In the genomic region with DNA sequence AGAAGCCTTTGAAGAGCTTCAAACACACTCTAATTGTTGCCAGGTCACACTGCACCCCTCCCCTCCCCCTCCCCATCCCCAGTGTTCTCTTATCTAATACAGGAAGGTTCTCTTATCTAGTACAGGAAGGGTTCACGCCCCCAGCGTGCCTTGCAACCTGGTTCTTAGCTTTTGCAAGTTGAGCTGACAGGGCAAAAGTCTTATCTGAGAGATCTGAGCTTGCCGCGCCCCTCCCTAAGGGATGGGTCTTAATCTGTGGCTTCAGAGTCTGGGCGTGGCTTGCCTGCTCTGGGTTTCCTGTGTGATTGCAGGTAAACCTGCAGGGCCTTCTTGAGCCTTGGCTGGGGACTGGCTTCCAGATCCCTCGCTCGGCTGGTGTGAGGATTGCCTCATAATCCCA, we compare ENCODE assay signal across 9 mouse cellular contexts. TPM values are rescaled to one million over a fixed set of nuclear protein-coding genes. Genes with fewer than 3 reads are reported as not detected.
A peak's percentile ranks its signal among the peaks of the same experiment; 100 is the strongest.
DNase-seq lines count a peak whose midpoint lies in the region; ATAC-seq and TF ChIP-seq lines count a peak whose summit lies in the region.
"Had no signal": no experiment of that assay in that cellular context is flagged by ENCODE, and none has a peak within 500 bp of the region (broad histone marks: within the 10 kb centered on the region; RNA-seq: fewer than 3 reads in every experiment).

No protein-coding gene starts in this region.

- ATAC-seq in intestine, postnatal 0 days: peak; percentile 56
- ATAC-seq in megakaryocyte-erythroid progenitor cell, adult 5-6 weeks (replicated peaks; ENCODE audit: low FRiP score, low TSS enrichment, poor library complexity, severe bottlenecking): peak; percentile 53

- H3K4me2 ChIP-seq in intestine, postnatal 0 days (replicated peaks; ENCODE audit: low read depth): peak overlapping the region; percentile 59

- no peaks in the 10 kb centered on the region for H3K4me1 ChIP-seq in intestine, postnatal 0 days (replicated peaks; ENCODE audit: control insufficient read depth, insufficient read depth, low read length)

- no peaks in the 10 kb centered on the region for H3K9me3 ChIP-seq in intestine, postnatal 0 days (ENCODE audit: control insufficient read depth)

- H3K27ac ChIP-seq in intestine, postnatal 0 days (ENCODE audit: low read depth, low read length): no peak overlapping the region

- H3K27me3 ChIP-seq in intestine, postnatal 0 days (replicated peaks; ENCODE audit: control insufficient read depth, insufficient read depth, low read length): no peaks in the 10 kb centered on the region

- WGBS in intestine, postnatal 0 days: 21% methylated on average over 7 of the region's 7 CpGs

- H3K4me3 ChIP-seq in intestine, postnatal 0 days (ENCODE audit: low read depth, low read length): 0 out of 2 replicates have a peak overlapping the region, but pooled peaks have one; percentile 6

- no peak for TF ChIP-seq CTCF in intestine, postnatal 0 days (IDR thresholded peaks at IDR 0.05; ENCODE audit: low read depth)

- peak; percentile 27 for DNase-seq in adrenal gland, adult 2 months
- no peak for DNase-seq in adrenal gland, adult 8-10 months
- DNase-seq in CD4-positive helper T cell, adult 2 months (ENCODE audit: low read depth, low spot score): peak; percentile 97
- DNase-seq in retina, postnatal 1 day: no peak
- no peak for DNase-seq in frontal cortex, postnatal 14 days (ENCODE audit: low spot score in 2 of 2)
- DNase-seq in cerebellum, adult 11 months: no peak
- DNase-seq: kidney, adult 8-10 months had no signal

- H3K36me3 ChIP-seq in intestine, postnatal 0 days (ENCODE audit: control insufficient read depth, insufficient read depth): no peaks in the 10 kb centered on the region

- H3K9ac ChIP-seq in intestine, postnatal 0 days (ENCODE audit: low read depth, low read length): no peak overlapping the region

RNA-seq across cellular contexts. Expression of gene Axin2, which starts 9.2 kb away (rescaled TPM):
- 10 to 100 TPM; 28.6 to 47.1 TPM for total RNA-seq in adrenal gland, adult 2 months (2021)
- 25.7 and 31.4 TPM in 2 replicates for polyA plus RNA-seq in adrenal gland, adult 2 months (2012; rRNA removed)
- total RNA-seq in adrenal gland, adult 8-10 months (2022): 10 to 100 TPM; 42.3 to 93.1 (median 66.6) TPM
- 3.1 and 3.8 TPM in 2 replicates for polyA plus RNA-seq in intestine, postnatal 0 days (2015; fragmentation: Nextera tagmentation; extraction: Ambion mirVana)
- total RNA-seq in megakaryocyte-erythroid progenitor cell, adult 5-6 weeks (2014; fragmentation: Nextera tagmentation): 1.3 and 5.7 TPM in 2 replicates
- 0.38 and 2.0 TPM in 2 replicates for total RNA-seq in megakaryocyte-erythroid progenitor cell, adult 5-6 weeks (2017)

Comparison
In these comparisons a context has a peak if more than half of its experiments do, and no peak if none do; other contexts are left out.
1. DNase-seq: peak in adrenal gland, adult 2 months (single experiment) and CD4-positive helper T cell, adult 2 months (single experiment); none in adrenal gland, adult 8-10 months (single experiment), retina, postnatal 1 day (single experiment), frontal cortex, postnatal 14 days (0 of 2) and cerebellum, adult 11 months (single experiment).
2. RNA of gene Axin2, which starts 9.2 kb away (total RNA-seq): 42.3 to 93.1 TPM in adrenal gland, adult 8-10 months and 28.6 to 47.1 TPM in adrenal gland, adult 2 months; 0.38 to 5.7 TPM in megakaryocyte-erythroid progenitor cell, adult 5-6 weeks; every median in the first group is over 4 times any median in the second.